Mouse (Mus musculus) cerebellum, adult 2 months (tissue): ENCODE results near the gene Cenpp.

Experiments
- CTCF ChIP-seq: fragments of 200-500 bp; IDR thresholded peaks from 2 replicates; pipeline ENCODE4 v1.5.1; 2011; ENCODE audit warnings: low read depth, mild to moderate bottlenecking, control low read depth, low read length, moderate library complexity, borderline replicate concordance; ENCODE audit not compliant: insufficient read depth
- POLR2A ChIP-seq: fragments of 200-500 bp; IDR thresholded peaks from 2 replicates; pipeline ENCODE4 v1.6.1; 2011; ENCODE audit warnings: low read length, control low read depth, borderline replicate concordance; ENCODE audit not compliant: insufficient read depth

DNA sequence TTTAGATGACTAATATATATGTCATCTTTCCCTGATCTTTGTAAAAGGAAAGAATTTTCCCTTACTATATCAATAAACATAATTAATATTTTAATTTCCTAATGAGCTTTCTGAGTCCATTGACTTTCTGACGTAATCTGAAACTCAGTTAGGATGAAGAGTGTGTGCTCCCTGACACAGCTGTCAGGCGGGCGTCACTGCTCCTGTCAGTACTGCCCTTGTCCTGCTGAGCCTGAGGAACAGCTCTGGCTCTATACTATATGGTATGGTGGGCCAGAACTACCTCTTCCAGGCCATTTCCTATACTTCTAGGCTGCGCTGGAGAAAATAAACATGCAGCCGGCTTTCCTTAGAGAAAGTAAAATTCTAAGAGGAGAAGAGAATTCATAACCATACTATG, 98.1 kb downstream of the Cenpp start:
- TF ChIP-seq POLR2A (no peak), CTCF (no peak)
